Mouse (Mus musculus): ENCODE results near the gene Hnrnpdl.

Hnrnpdl gene

GRCm38 (mm10) chr5:100003895-100004294, 35.6 kb downstream of the Hnrnpdl start:
- DNase-seq: no peak

DNA sequence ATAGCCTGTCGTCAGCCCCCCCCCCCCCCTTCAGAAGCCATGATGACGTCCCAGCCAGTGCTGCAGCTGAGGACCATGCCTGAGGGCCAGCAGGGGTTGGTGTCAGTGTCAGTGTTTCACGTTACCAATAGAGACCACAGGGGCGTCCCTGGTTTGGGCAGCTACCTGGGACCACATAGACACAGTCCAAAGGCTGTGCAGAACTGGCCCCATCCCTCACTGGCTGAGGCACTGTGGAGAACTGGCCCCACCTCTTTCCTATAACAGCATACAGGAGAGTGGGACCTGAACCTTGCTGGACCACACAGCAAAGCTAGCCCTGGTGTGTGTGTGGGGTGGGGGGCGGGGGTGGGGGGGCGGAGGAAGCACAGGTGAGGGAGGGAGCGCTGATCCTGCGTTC, 39.0 kb downstream of the Hnrnpdl start:
- DNase-seq: no peak

GRCm38 (mm10) chr5:100000048-100000447, 39.4 kb downstream of the Hnrnpdl start:
- no peak for DNase-seq

DNA sequence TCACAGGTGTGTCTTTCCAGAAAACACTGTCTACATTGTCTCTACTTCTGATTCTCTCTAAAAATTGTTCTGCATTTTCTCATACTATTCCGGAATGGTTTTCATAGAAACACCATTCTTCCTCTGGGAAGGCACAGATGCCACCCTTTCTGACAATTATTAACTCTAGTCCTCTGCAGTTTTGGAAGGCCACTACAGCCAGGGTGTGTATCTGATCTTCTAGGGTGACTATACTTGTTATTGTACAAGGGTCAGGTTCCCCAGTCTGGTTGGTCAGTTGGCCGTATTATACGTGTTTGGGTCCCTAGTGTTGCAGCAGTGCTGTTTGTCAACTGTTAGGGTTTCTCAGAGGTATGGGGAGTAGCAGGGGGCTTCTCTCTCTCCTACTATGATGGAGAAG, 44.8 kb downstream of the Hnrnpdl start:
- no peak for DNase-seq

GRCm38 (mm10) chr5:99994166-99994565, 45.3 kb downstream of the Hnrnpdl start:
- DNase-seq: no peak

Measured in kidney, postnatal 10 days (tissue).